Mouse (Mus musculus): ENCODE results near the gene Plod3. TPM values are rescaled to one million over a fixed set of nuclear protein-coding genes. Genes with fewer than 3 reads are reported as not detected.
A peak's percentile ranks its signal among the peaks of the same experiment; 100 is the strongest.

Plod3 gene
- polyA plus RNA-seq, 1 experiment = 26.1 TPM

GRCm38 (mm10) chr5:137012401-137012950, 25.7 kb downstream of the Plod3 start:
- TF ChIP-seq CTCF (IDR thresholded peaks at IDR 0.05; ENCODE audit: control insufficient read depth, insufficient read depth, low read length) (no peak), POLR2A (IDR thresholded peaks at IDR 0.05; ENCODE audit: borderline replicate concordance, control insufficient read depth, low read depth, low read length) (no peak)
- Histone ChIP-seq H3K4me3 (replicated peaks; ENCODE audit: control insufficient read depth, low read depth, low read length) (no peak overlapping the region), H3K4me1 (ENCODE audit: control insufficient read depth, insufficient read depth, low read length) (no peaks in the 10 kb centered on the region), H3K27ac (ENCODE audit: control insufficient read depth, insufficient read depth, low read depth, low read length, poor library complexity) (no peak overlapping the region)
- 75% methylated on average over 15 of the region's 15 CpGs for WGBS

GRCm38 (mm10) chr5:137015913-137016312, 29.1 kb downstream of the Plod3 start:
- 75% methylated on average over 3 of the region's 3 CpGs for WGBS
- no peaks in the 10 kb centered on the region for H3K4me1 ChIP-seq (ENCODE audit: control insufficient read depth, insufficient read depth, low read length)
- no peak overlapping the region for H3K27ac ChIP-seq (ENCODE audit: control insufficient read depth, insufficient read depth, low read depth, low read length, poor library complexity)
- no peak overlapping the region for H3K4me3 ChIP-seq (replicated peaks; ENCODE audit: control insufficient read depth, low read depth, low read length)
- TF ChIP-seq POLR2A (IDR thresholded peaks at IDR 0.05; ENCODE audit: borderline replicate concordance, control insufficient read depth, low read depth, low read length) = no peak
- no peak for TF ChIP-seq CTCF (IDR thresholded peaks at IDR 0.05; ENCODE audit: control insufficient read depth, insufficient read depth, low read length)

- Histone ChIP-seq H3K27ac (ENCODE audit: control insufficient read depth, insufficient read depth, low read depth, low read length, poor library complexity) (no peak overlapping the region), H3K4me3 (replicated peaks; ENCODE audit: control insufficient read depth, low read depth, low read length) (no peak overlapping the region), H3K4me1 (ENCODE audit: control insufficient read depth, insufficient read depth, low read length) (no peaks in the 10 kb centered on the region)
- 44% methylated on average over 3 of the region's 3 CpGs for WGBS
- TF ChIP-seq CTCF (IDR thresholded peaks at IDR 0.05; ENCODE audit: control insufficient read depth, insufficient read depth, low read length) = no peak
- no peak for TF ChIP-seq POLR2A (IDR thresholded peaks at IDR 0.05; ENCODE audit: borderline replicate concordance, control insufficient read depth, low read depth, low read length)
These were observed 37.5 kb downstream of the Plod3 start for GRCm38 (mm10) chr5:137024318-137024717.

- Histone ChIP-seq H3K4me1 (ENCODE audit: control insufficient read depth, insufficient read depth, low read length) (no peaks in the 10 kb centered on the region; the same call in 1 of the 2 replicates), H3K4me3 (replicated peaks; ENCODE audit: control insufficient read depth, low read depth, low read length) (no peak overlapping the region), H3K27ac (ENCODE audit: control insufficient read depth, insufficient read depth, low read depth, low read length, poor library complexity) (no peak overlapping the region)
- WGBS = under 1% methylated on average over 23 of the region's 23 CpGs
- TF ChIP-seq CTCF (IDR thresholded peaks at IDR 0.05; ENCODE audit: control insufficient read depth, insufficient read depth, low read length) (peak; percentile 94), POLR2A (IDR thresholded peaks at IDR 0.05; ENCODE audit: borderline replicate concordance, control insufficient read depth, low read depth, low read length) (no peak)
These were observed 38.3 kb downstream of the Plod3 start for GRCm38 (mm10) chr5:137025132-137025531.

GRCm38 (mm10) chr5:137026092-137026491, 39.3 kb downstream of the Plod3 start, which contains the start of gene Vgf:
Gene Vgf, plus strand, starts transcription at chr5:137026392.
- Histone ChIP-seq H3K4me3 (replicated peaks; ENCODE audit: control insufficient read depth, low read depth, low read length) (no peak within 1 kb of the TSS), H3K27ac (ENCODE audit: control insufficient read depth, insufficient read depth, low read depth, low read length, poor library complexity) (no peak within 1 kb of the TSS), H3K4me1 (ENCODE audit: control insufficient read depth, insufficient read depth, low read length) (no peaks in the 10 kb centered on the region; the same call in 1 of the 2 replicates)
- WGBS = 17% methylated on average over 4 of the region's 4 CpGs
- TF ChIP-seq CTCF (IDR thresholded peaks at IDR 0.05; ENCODE audit: control insufficient read depth, insufficient read depth, low read length) = no peak
- no peak for TF ChIP-seq POLR2A (IDR thresholded peaks at IDR 0.05; ENCODE audit: borderline replicate concordance, control insufficient read depth, low read depth, low read length)

GRCm38 (mm10) chr5:137028561-137029272, 41.9 kb downstream of the Plod3 start:
- 9% methylated on average over 28 of the region's 29 CpGs for WGBS
- peaks cover 1% of the 10 kb centered on the region for H3K4me1 ChIP-seq (ENCODE audit: control insufficient read depth, insufficient read depth, low read length)

GRCm38 (mm10) chr5:137029273-137029585, 42.4 kb downstream of the Plod3 start:
- TF ChIP-seq POLR2A (IDR thresholded peaks at IDR 0.05; ENCODE audit: borderline replicate concordance, control insufficient read depth, low read depth, low read length) (no peak), CTCF (IDR thresholded peaks at IDR 0.05; ENCODE audit: control insufficient read depth, insufficient read depth, low read length) (no peak)
- H3K27ac ChIP-seq (ENCODE audit: control insufficient read depth, insufficient read depth, low read depth, low read length, poor library complexity) = no peak overlapping the region
- WGBS = 2% methylated on average over 8 of the region's 8 CpGs
- H3K4me3 ChIP-seq (replicated peaks; ENCODE audit: control insufficient read depth, low read depth, low read length) = no peak overlapping the region
- peaks cover 1% of the 10 kb centered on the region for H3K4me1 ChIP-seq (ENCODE audit: control insufficient read depth, insufficient read depth, low read length)

More at GRCm38 (mm10) chr5:137028561-137029272, 41.9 kb downstream of the Plod3 start:
- TF ChIP-seq POLR2A (IDR thresholded peaks at IDR 0.05; ENCODE audit: borderline replicate concordance, control insufficient read depth, low read depth, low read length) (no peak), CTCF (IDR thresholded peaks at IDR 0.05; ENCODE audit: control insufficient read depth, insufficient read depth, low read length) (no peak)
- Histone ChIP-seq H3K4me3 (replicated peaks; ENCODE audit: control insufficient read depth, low read depth, low read length) (no peak overlapping the region), H3K27ac (ENCODE audit: control insufficient read depth, insufficient read depth, low read depth, low read length, poor library complexity) (no peak overlapping the region)

- Histone ChIP-seq H3K4me1 (ENCODE audit: control insufficient read depth, insufficient read depth, low read length) (peaks cover 1% of the 10 kb centered on the region), H3K27ac (ENCODE audit: control insufficient read depth, insufficient read depth, low read depth, low read length, poor library complexity) (no peak overlapping the region), H3K4me3 (replicated peaks; ENCODE audit: control insufficient read depth, low read depth, low read length) (no peak overlapping the region)
- no peak for TF ChIP-seq CTCF (IDR thresholded peaks at IDR 0.05; ENCODE audit: control insufficient read depth, insufficient read depth, low read length)
- TF ChIP-seq POLR2A (IDR thresholded peaks at IDR 0.05; ENCODE audit: borderline replicate concordance, control insufficient read depth, low read depth, low read length) = peak; percentile 27; the same call in 1 of the 2 replicates
- WGBS = 2% methylated on average over 52 of the region's 52 CpGs
These were observed 43.0 kb downstream of the Plod3 start for GRCm38 (mm10) chr5:137029643-137030415.
